26 mouse cellular contexts compared by ENCODE assay signal in the genomic region with DNA sequence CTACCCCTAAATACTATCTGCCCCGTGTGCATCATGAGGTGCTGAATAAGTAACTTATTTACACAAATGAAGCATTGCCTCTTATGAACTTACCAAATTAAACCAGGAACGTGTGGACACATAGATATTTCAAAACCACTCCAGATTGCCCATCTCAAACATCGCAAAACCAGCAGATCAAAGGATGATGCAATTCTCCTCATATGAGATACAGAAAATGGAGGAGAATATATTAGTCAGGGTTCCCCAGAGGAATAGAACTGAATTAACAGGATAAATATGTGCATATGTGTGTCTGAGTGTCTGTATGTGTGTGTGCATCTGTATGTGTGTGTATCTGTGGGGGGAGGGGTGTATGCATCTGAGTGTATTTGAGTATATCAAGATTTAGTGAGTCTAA. TPM values are rescaled to one million over a fixed set of nuclear protein-coding genes. Genes with fewer than 3 reads are reported as not detected.
DNase-seq lines count a peak whose midpoint lies in the region; ATAC-seq lines count a peak whose summit lies in the region.
"Had no signal": no experiment of that assay in that cellular context is flagged by ENCODE, and none has a peak within 500 bp of the region (broad histone marks: within the 10 kb centered on the region; RNA-seq: fewer than 3 reads in every experiment).

No protein-coding gene starts in this region.

- H3K4me2 ChIP-seq in heart, embryonic 11.5 days: no peak overlapping the region
- H3K4me2 ChIP-seq: embryonic facial prominence, embryonic 13.5 days; embryonic facial prominence, embryonic 15.5 days; forebrain, embryonic 12.5 days had no signal

- H3K4me3 ChIP-seq in heart, embryonic 11.5 days (ENCODE audit: low read depth, low read length): no peak overlapping the region
- H3K4me3 ChIP-seq: embryonic facial prominence, embryonic 13.5 days; embryonic facial prominence, embryonic 15.5 days; erythroblast, embryonic 14.5 days; forebrain, embryonic 10.5 days; forebrain, embryonic 12.5 days had no signal

- H3K27ac ChIP-seq in heart, embryonic 11.5 days (ENCODE audit: low read depth, low read length): no peak overlapping the region
- H3K27ac ChIP-seq: embryonic facial prominence, embryonic 13.5 days; embryonic facial prominence, embryonic 15.5 days; forebrain, embryonic 10.5 days; forebrain, embryonic 12.5 days had no signal

- 73% methylated on average over 3 of the region's 3 CpGs for WGBS in heart, embryonic 11.5 days (ENCODE audit: insufficient replicate concordance)

- no peaks in the 10 kb centered on the region for H3K27me3 ChIP-seq in heart, embryonic 11.5 days (ENCODE audit: control insufficient read depth, insufficient read depth, low read length)
- H3K27me3 ChIP-seq: embryonic facial prominence, embryonic 13.5 days; embryonic facial prominence, embryonic 15.5 days; Patski had no signal

- H3K9me3 ChIP-seq in heart, embryonic 11.5 days (replicated peaks; ENCODE audit: control insufficient read depth, low read length): no peaks in the 10 kb centered on the region
- H3K9me3 ChIP-seq: embryonic facial prominence, embryonic 13.5 days; embryonic facial prominence, embryonic 15.5 days; forebrain, embryonic 10.5 days; forebrain, embryonic 12.5 days had no signal

- H3K9ac ChIP-seq in heart, embryonic 11.5 days (ENCODE audit: low read depth, low read length): no peak overlapping the region
- H3K9ac ChIP-seq: embryonic facial prominence, embryonic 13.5 days; embryonic facial prominence, embryonic 15.5 days; forebrain, embryonic 12.5 days had no signal

- H3K4me1 ChIP-seq in heart, embryonic 11.5 days (ENCODE audit: control insufficient read depth, insufficient read depth, low read length): no peaks in the 10 kb centered on the region; the same call in 1 of the 2 replicates

- H3K36me3 ChIP-seq in heart, embryonic 11.5 days (ENCODE audit: control insufficient read depth, insufficient read depth, low read length): no peaks in the 10 kb centered on the region
- H3K36me3 ChIP-seq: embryonic facial prominence, embryonic 13.5 days; embryonic facial prominence, embryonic 15.5 days; forebrain, embryonic 10.5 days; forebrain, embryonic 12.5 days had no signal

- ATAC-seq in granulocyte monocyte progenitor cell, adult 5-6 weeks (replicated peaks; ENCODE audit: poor library complexity, severe bottlenecking): peak; percentile 66
- peak; percentile 17 for ATAC-seq in megakaryocyte progenitor cell, adult 5-6 weeks (replicated peaks; ENCODE audit: poor library complexity)
- no peak for ATAC-seq in heart, embryonic 11.5 days (replicated peaks; ENCODE audit: insufficient number of reproducible peaks, low FRiP score, low TSS enrichment)
- ATAC-seq: activated CD4-positive, CD25-positive, alpha-beta regulatory T cell, adult 4 months; forebrain, embryonic 14.5 days; forebrain, embryonic 16.5 days; Patski had no signal

- peak; percentile 46 for DNase-seq in 3T3-L1 (ENCODE audit: low read depth, low spot score)
- DNase-seq in 416B (ENCODE audit: low read depth): peak; percentile 67
- no peak for DNase-seq in layer of hippocampus, postnatal 14 days (ENCODE audit: low spot score in 2 of 2)
- no peak for DNase-seq in adrenal gland, postnatal 25 days
- DNase-seq in cerebellum, adult 8-10 months: no peak
- DNase-seq: adrenal gland, adult 2 months; adrenal gland, postnatal 10 days; adrenal gland, postnatal 36 days; cerebellum, adult 11-12 months; cerebellum, adult 2 months; cerebellum, adult 9-11 months; cerebellum, postnatal 14 days; cerebellum, postnatal 36 days; embryo, embryonic 11 days had no signal

RNA-seq across cellular contexts. Expression of gene Ggta1, which starts 6.2 kb away (rescaled TPM):
- 37.2 and 49.6 TPM in 2 replicates for total RNA-seq in granulocyte monocyte progenitor cell, adult 5-6 weeks (2014; fragmentation: Nextera tagmentation)
- total RNA-seq in granulocyte monocyte progenitor cell, adult 5-6 weeks (2017): 72.8 and 82.4 TPM in 2 replicates
- 50.8 and 54.4 TPM in 2 replicates for total RNA-seq in megakaryocyte progenitor cell, adult 5-6 weeks (2015)
- 72.0 and 77.3 TPM in 2 replicates for total RNA-seq in megakaryocyte progenitor cell, adult 5-6 weeks (2017)
- total RNA-seq in layer of hippocampus, postnatal 14 days (2021): 1 to 10 TPM; 2.8 to 3.8 TPM
- polyA plus RNA-seq in heart, embryonic 11.5 days (2014; fragmentation: Nextera tagmentation; extraction: Ambion mirVana): 38.1 and 42.1 TPM in 2 replicates
- 8.1 and 13.4 TPM in 2 replicates for total RNA-seq in adrenal gland, postnatal 25 days (2021)

Comparison
In these comparisons a context has a peak if more than half of its experiments do, and no peak if none do; other contexts are left out.
1. DNase-seq: peak in 3T3-L1 (single experiment) and 416B (single experiment); none in layer of hippocampus, postnatal 14 days (0 of 2), adrenal gland, postnatal 25 days (single experiment) and cerebellum, adult 8-10 months (single experiment).